Mouse (Mus musculus): ENCODE results near the gene Lpcat1.

DNA sequence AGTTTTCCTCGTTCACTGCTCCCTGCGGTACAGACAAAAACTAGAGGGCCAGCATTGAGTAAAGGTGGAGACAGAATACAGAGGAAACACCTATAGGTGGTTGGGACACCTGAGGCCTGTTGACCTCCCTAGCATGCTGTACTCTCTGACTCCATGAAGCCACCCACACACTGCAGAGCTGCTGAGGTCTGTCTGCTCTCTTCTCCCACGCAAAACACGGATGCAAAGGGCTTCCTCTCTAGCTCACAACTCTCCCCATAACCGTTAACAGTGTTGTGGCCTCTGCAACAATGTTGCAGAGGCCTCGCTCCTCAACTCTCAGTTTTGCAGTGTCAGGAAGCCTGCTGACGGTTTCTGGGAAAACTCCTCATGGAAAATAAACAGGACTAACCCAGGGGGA lies 15.5 kb downstream of the Lpcat1 start:
- TF ChIP-seq GATA1 (IDR thresholded peaks at IDR 0.05; ENCODE audit: borderline replicate concordance, low read length) (no peak), FLI1 (IDR thresholded peaks at IDR 0.05; ENCODE audit: low read length) (no peak)

Data from megakaryocyte, embryonic 14.5 days (primary cell).